Mouse (Mus musculus): Measurements from ENCODE around the gene Cfl2.

Cfl2 gene

DNA sequence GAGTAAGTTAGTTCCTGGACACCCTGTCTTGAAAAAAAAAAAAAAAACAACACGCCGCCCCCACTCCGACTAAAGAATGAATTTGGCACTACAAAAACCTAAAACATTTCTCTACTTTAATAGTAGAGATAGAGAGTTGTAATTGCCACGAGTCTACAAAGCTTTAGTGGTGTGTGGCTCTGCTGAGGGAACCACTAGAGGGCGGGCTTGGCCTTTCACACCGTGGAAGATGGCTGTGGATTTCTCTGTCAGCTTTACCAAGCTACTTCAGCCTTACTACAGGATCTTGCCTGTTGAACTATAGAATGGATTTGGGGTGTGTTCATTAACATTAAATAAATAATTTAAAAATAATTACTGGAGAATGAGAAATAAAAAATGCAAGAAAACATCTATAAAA is 32.1 kb downstream of the Cfl2 start:
- peak; percentile 46 for DNase-seq (ENCODE audit: low read depth)

DNA sequence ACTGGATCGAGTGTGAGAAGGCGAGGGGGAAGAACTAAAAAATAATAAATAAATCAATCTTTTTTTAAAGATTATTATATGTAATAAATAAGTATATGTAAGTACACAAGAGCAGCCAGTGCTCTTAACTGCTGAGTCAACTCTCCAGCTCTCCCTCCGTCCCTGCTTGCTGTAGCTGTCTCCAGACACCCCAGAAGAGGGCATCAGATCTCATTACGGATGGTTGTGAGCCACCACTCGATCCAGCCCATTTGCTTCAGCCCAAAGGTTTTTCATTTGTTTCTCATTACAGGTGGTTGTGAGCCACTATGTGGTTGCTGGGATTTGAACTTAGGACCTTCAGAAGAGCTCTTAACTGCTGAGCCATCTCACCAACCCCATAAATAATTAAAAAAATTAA is 32.8 kb downstream of the Cfl2 start:
- no peak for DNase-seq (ENCODE audit: low read depth)

DNA sequence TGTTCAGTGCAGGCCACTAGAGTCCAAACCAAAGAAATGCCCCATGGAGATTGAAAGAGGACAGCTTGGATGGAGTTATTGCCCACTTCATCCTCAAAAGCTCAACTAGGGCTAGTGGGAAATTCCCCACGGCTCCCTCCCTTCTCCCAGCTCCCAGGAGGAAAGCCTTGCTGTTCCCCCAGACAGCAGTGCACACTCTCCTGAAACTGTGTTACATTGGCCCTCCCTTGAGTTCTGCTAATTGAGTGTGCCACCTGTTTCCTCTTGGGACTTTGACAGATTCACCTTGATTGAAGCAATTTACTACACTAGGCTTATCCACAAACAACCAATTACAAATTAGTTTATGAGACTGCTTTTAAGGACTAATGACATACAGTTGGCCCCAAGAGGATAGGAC is 34.6 kb downstream of the Cfl2 start:
- no peak for DNase-seq (ENCODE audit: low read depth)

DNA sequence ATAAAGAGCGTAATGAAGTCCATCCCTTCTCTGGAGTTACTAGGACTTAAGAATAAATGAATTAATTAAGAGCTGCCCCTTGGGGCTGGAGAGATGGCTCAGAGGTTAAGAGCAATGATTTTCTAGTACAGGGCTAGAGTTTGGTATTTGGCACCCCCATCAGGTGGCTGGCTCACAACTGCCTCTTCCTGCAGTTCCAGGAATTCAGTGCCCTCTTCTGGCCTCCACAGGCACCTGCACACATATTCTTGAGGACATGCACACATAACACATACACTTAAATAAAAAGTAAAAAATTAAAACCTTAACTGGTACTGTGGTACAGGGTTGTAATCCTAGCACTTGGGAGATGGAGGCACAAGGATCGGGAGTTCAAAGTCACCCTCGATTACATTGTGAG is 37.5 kb downstream of the Cfl2 start:
- no peak for DNase-seq (ENCODE audit: low read depth)

DNA sequence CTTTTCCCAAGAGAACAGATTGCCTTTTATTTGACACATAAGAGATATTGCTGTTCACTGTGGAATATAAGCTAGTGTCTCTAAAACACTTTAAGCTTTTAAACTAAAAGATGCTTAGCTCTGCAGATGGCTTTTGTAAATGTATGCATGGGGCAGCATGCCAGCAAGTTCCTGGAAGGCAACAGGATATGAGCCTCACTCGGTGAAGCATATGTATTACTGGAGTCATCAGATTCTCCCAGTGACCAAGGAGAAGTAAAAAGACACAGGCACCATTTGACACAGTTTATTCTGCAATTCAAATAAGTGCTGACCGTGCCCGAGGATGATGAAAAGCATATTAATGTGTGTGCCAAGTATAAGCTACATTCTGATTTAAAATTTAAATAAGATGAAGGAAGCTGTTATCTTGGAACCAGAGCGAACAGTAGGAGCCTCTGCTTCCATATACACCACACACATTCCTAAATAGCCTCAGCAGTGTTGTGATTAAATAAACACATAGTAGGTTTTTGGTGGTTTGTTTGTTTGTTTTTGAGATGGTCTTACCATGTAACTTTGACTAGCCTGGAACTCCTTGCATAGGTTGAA is 39.7 kb downstream of the Cfl2 start:
- DNase-seq (ENCODE audit: low read depth): no peak

DNA sequence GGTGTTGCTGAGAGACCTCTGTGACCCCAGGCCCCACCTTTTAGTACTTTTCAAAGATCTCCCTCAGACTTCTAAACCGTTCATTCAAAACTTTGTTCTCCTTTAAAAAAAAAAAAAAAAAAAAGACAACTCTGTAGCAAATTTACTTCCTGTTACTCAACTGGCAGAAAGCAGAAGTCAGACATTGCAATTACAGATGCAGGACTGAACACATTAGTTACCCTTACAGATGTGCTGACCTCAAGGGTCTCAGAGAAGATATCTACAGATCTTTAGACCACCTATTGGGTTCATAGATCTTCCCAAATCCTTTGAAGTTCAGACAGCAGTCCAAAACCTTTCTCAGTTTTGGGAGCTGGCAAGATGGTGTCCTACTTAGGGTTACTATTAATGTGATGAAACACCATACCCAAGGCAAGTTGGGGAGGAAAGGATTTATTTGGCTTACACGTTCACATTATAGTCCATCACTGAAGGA is 42.0 kb downstream of the Cfl2 start:
- DNase-seq (ENCODE audit: low read depth): no peak

DNA sequence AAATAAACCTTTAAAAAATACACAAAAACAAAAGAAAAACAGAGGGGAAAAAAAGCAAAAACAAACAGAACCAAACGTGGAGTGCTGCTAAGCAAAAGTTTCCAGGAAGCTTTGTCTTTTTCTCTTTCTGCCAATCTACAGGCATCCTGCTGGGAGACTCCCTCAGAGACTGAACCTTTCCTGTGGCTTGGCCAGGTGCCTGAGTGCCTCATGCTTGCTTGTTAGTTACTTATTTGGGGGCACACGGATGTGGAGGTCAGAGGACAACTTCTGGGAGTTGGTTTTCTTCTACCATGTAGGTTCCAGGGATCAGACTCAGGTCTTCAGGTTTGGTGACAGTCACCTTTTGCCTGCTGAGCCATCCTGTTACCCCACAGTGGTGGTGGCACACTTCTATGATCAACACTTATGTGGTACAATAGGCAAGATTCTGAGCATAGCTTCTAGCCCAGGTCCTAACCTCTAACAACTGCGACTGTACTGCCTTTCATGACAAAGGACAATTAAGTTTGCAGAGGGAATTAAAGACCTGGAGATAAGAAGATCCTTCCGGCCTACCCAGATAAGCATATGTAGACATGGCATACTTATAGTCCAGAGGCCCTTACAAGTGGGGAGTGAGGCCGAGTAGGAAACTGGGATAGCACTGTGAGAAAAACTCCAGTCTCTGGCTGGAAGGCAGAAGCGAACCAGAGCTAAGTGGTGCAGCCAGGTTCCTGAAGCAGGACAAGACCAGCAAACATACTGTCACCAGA is 43.3 kb downstream of the Cfl2 start:
- no peak for DNase-seq (ENCODE audit: low read depth)

DNA sequence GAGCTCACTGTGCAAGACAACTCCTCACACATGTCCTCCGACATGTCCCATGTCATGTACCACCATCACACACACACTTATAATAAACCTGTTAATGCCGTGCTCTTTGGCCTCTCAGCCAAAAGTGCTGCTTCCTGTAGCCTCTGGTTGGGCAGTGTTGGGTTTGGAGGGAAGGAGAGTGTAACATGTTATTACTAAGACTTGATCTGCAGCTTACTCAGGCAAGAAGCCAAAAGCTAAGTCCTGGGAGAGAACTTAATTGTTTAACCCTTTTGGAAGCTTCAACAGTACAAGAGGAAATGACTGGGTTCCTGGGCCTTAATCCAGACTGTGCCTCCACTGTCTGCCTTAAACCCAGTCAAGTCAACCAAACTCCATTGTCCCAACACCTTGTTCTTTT is 52.5 kb downstream of the Cfl2 start:
- no peak for DNase-seq (ENCODE audit: low read depth)

Data from fibroblast of lung, adult 2 months (primary cell).